Mouse (Mus musculus): Measurements from ENCODE around the gene Il15ra. TPM values are rescaled to one million over a fixed set of nuclear protein-coding genes. Genes with fewer than 3 reads are reported as not detected.

The Il15ra gene
- total and polyA plus RNA-seq, 2 experiments from 2014 or later = 0.99 to 1.4 TPM

- TF ChIP-seq CTCF (IDR thresholded peaks at IDR 0.05) = no peak
- no peak overlapping the region for H3K4me3 ChIP-seq (ENCODE audit: low read depth, low read length)
- ATAC-seq (ENCODE audit: low FRiP score) (no peak), DNase-seq (ENCODE audit: low spot score) (no peak)
- no peak overlapping the region for H3K4me2 ChIP-seq (ENCODE audit: low read depth, low read length, poor library complexity, severe bottlenecking)
- H3K36me3 ChIP-seq (ENCODE audit: insufficient read depth, low read length) = no peaks in the 10 kb centered on the region
- H3K9ac ChIP-seq (replicated peaks; ENCODE audit: low read length, poor library complexity, severe bottlenecking) = no peak overlapping the region
- H3K4me1 ChIP-seq (ENCODE audit: insufficient read depth, low read length) = no peaks in the 10 kb centered on the region
- no peaks in the 10 kb centered on the region for H3K9me3 ChIP-seq (ENCODE audit: low read length)
- 64% methylated on average over 4 of the region's 4 CpGs for WGBS
- H3K27me3 ChIP-seq (ENCODE audit: insufficient read depth, low read length) = no peaks in the 10 kb centered on the region
- H3K27ac ChIP-seq (ENCODE audit: low read depth, low read length) = no peak overlapping the region
Measured at GRCm38 (mm10) chr2:11682712-11683111, 22.4 kb upstream of the Il15ra start.

- ATAC-seq (ENCODE audit: low FRiP score) (no peak), DNase-seq (ENCODE audit: low spot score) (no peak)
- Histone ChIP-seq H3K36me3 (ENCODE audit: insufficient read depth, low read length) (no peaks in the 10 kb centered on the region), H3K9ac (replicated peaks; ENCODE audit: low read length, poor library complexity, severe bottlenecking) (no peak overlapping the region), H3K4me1 (ENCODE audit: insufficient read depth, low read length) (no peaks in the 10 kb centered on the region), H3K4me3 (ENCODE audit: low read depth, low read length) (no peak overlapping the region), H3K27ac (ENCODE audit: low read depth, low read length) (no peak overlapping the region), H3K27me3 (ENCODE audit: insufficient read depth, low read length) (no peaks in the 10 kb centered on the region), H3K9me3 (ENCODE audit: low read length) (no peaks in the 10 kb centered on the region), H3K4me2 (ENCODE audit: low read depth, low read length, poor library complexity, severe bottlenecking) (no peak overlapping the region)
- WGBS = 83% methylated on average over 4 of the region's 4 CpGs
- no peak for TF ChIP-seq CTCF (IDR thresholded peaks at IDR 0.05)
Measured at GRCm38 (mm10) chr2:11686512-11686911, 18.6 kb upstream of the Il15ra start.

- WGBS = 20% methylated on average over 3 of the region's 3 CpGs
- DNase-seq (ENCODE audit: low spot score) (peak; percentile 57), ATAC-seq (ENCODE audit: low FRiP score) (0 out of 2 replicates have a peak, but pooled peaks have one; percentile 34)
- Histone ChIP-seq H3K9me3 (ENCODE audit: low read length) (no peaks in the 10 kb centered on the region), H3K4me2 (ENCODE audit: low read depth, low read length, poor library complexity, severe bottlenecking) (no peak overlapping the region), H3K27me3 (ENCODE audit: insufficient read depth, low read length) (no peaks in the 10 kb centered on the region), H3K4me3 (ENCODE audit: low read depth, low read length) (no peak overlapping the region), H3K27ac (ENCODE audit: low read depth, low read length) (no peak overlapping the region), H3K36me3 (ENCODE audit: insufficient read depth, low read length) (no peaks in the 10 kb centered on the region), H3K9ac (replicated peaks; ENCODE audit: low read length, poor library complexity, severe bottlenecking) (no peak overlapping the region), H3K4me1 (ENCODE audit: insufficient read depth, low read length) (no peaks in the 10 kb centered on the region)
- peak; percentile 69 for TF ChIP-seq CTCF (IDR thresholded peaks at IDR 0.05)
Measured at GRCm38 (mm10) chr2:11687436-11687835, 17.7 kb upstream of the Il15ra start.

GRCm38 (mm10) chr2:11690201-11690890 lies 14.7 kb upstream of the Il15ra start:
- no peaks in the 10 kb centered on the region for H3K4me1 ChIP-seq (ENCODE audit: insufficient read depth, low read length)
- no peaks in the 10 kb centered on the region for H3K36me3 ChIP-seq (ENCODE audit: insufficient read depth, low read length)
- ATAC-seq (ENCODE audit: low FRiP score) = no peak
- H3K4me3 ChIP-seq (ENCODE audit: low read depth, low read length) = no peak overlapping the region
- WGBS = 67% methylated on average over 8 of the region's 8 CpGs
- H3K9ac ChIP-seq (replicated peaks; ENCODE audit: low read length, poor library complexity, severe bottlenecking) = no peak overlapping the region
- H3K27ac ChIP-seq (ENCODE audit: low read depth, low read length) = no peak overlapping the region
- DNase-seq (ENCODE audit: low spot score) = no peak
- no peaks in the 10 kb centered on the region for H3K27me3 ChIP-seq (ENCODE audit: insufficient read depth, low read length)
- H3K4me2 ChIP-seq (ENCODE audit: low read depth, low read length, poor library complexity, severe bottlenecking) = no peak overlapping the region
- TF ChIP-seq CTCF (IDR thresholded peaks at IDR 0.05) = no peak
- no peaks in the 10 kb centered on the region for H3K9me3 ChIP-seq (ENCODE audit: low read length)

GRCm38 (mm10) chr2:11693352-11693751 lies 11.7 kb upstream of the Il15ra start:
- H3K4me1 ChIP-seq (ENCODE audit: insufficient read depth, low read length) = no peaks in the 10 kb centered on the region

GRCm38 (mm10) chr2:11694104-11694503 lies 11.0 kb upstream of the Il15ra start:
- no peak for ATAC-seq (ENCODE audit: low FRiP score)

More at GRCm38 (mm10) chr2:11693352-11693751, 11.7 kb upstream of the Il15ra start:
- H3K27ac ChIP-seq (ENCODE audit: low read depth, low read length) = no peak overlapping the region
- H3K4me3 ChIP-seq (ENCODE audit: low read depth, low read length) = no peak overlapping the region
- H3K27me3 ChIP-seq (ENCODE audit: insufficient read depth, low read length) = no peaks in the 10 kb centered on the region
- WGBS = 90% methylated on average over 4 of the region's 4 CpGs
- no peak for DNase-seq (ENCODE audit: low spot score)
- no peak for ATAC-seq (ENCODE audit: low FRiP score)
- TF ChIP-seq CTCF (IDR thresholded peaks at IDR 0.05) = no peak
- H3K9ac ChIP-seq (replicated peaks; ENCODE audit: low read length, poor library complexity, severe bottlenecking) = no peak overlapping the region
- no peaks in the 10 kb centered on the region for H3K36me3 ChIP-seq (ENCODE audit: insufficient read depth, low read length)
- H3K4me2 ChIP-seq (ENCODE audit: low read depth, low read length, poor library complexity, severe bottlenecking) = no peak overlapping the region
- H3K9me3 ChIP-seq (ENCODE audit: low read length) = no peaks in the 10 kb centered on the region

More at GRCm38 (mm10) chr2:11694104-11694503, 11.0 kb upstream of the Il15ra start:
- Histone ChIP-seq H3K4me1 (ENCODE audit: insufficient read depth, low read length) (no peaks in the 10 kb centered on the region), H3K36me3 (ENCODE audit: insufficient read depth, low read length) (no peaks in the 10 kb centered on the region), H3K27me3 (ENCODE audit: insufficient read depth, low read length) (no peaks in the 10 kb centered on the region), H3K4me2 (ENCODE audit: low read depth, low read length, poor library complexity, severe bottlenecking) (no peak overlapping the region), H3K27ac (ENCODE audit: low read depth, low read length) (no peak overlapping the region), H3K9ac (replicated peaks; ENCODE audit: low read length, poor library complexity, severe bottlenecking) (no peak overlapping the region), H3K4me3 (ENCODE audit: low read depth, low read length) (no peak overlapping the region), H3K9me3 (ENCODE audit: low read length) (no peaks in the 10 kb centered on the region)
- WGBS = 85% methylated on average over 2 of the region's 2 CpGs
- no peak for DNase-seq (ENCODE audit: low spot score)
- no peak for TF ChIP-seq CTCF (IDR thresholded peaks at IDR 0.05)
